Mouse (Mus musculus): Measurements from ENCODE around the gene Gm10097.

Gm10097 gene

GRCm38 (mm10) chr10:5085792-5086191 lies 16.8 kb downstream of the Gm10097 start:
- in situ Hi-C loops (cut with MboI), result no loop called here

GRCm38 (mm10) chr10:5086329-5086728 lies 17.3 kb downstream of the Gm10097 start:
- in situ Hi-C loops (cut with MboI), result no loop called here

- in situ Hi-C loops (cut with MboI), result no loop called here
Measured at GRCm38 (mm10) chr10:5087336-5087735, 18.3 kb downstream of the Gm10097 start.

- in situ Hi-C loops (cut with MboI), result no loop called here
Measured at GRCm38 (mm10) chr10:5089133-5089532, 20.1 kb downstream of the Gm10097 start.

GRCm38 (mm10) chr10:5096996-5097753 lies 28.2 kb downstream of the Gm10097 start:
- in situ Hi-C loops (cut with MboI), result no loop called here

- in situ Hi-C loops (cut with MboI), result no loop called here
Measured at GRCm38 (mm10) chr10:5097754-5098137, 28.8 kb downstream of the Gm10097 start.

GRCm38 (mm10) chr10:5110773-5111172 lies 41.8 kb downstream of the Gm10097 start:
- in situ Hi-C loops (cut with MboI), result no loop called here

- in situ Hi-C loops (cut with MboI), result no loop called here
Measured at GRCm38 (mm10) chr10:5116155-5116554, 47.2 kb downstream of the Gm10097 start.

- in situ Hi-C loops (cut with MboI), result no loop called here
Measured at GRCm38 (mm10) chr10:5116720-5117119, 47.7 kb downstream of the Gm10097 start.

Measured in mature B cell (primary cell).